Mouse (Mus musculus): Measurements from ENCODE around the gene Hnmt.
"Not testable (repeated sequence)": the region's sequence is repeated elsewhere in the genome, so short reads cannot be mapped to it uniquely, and the experiment has no call there.

The Hnmt gene

DNA sequence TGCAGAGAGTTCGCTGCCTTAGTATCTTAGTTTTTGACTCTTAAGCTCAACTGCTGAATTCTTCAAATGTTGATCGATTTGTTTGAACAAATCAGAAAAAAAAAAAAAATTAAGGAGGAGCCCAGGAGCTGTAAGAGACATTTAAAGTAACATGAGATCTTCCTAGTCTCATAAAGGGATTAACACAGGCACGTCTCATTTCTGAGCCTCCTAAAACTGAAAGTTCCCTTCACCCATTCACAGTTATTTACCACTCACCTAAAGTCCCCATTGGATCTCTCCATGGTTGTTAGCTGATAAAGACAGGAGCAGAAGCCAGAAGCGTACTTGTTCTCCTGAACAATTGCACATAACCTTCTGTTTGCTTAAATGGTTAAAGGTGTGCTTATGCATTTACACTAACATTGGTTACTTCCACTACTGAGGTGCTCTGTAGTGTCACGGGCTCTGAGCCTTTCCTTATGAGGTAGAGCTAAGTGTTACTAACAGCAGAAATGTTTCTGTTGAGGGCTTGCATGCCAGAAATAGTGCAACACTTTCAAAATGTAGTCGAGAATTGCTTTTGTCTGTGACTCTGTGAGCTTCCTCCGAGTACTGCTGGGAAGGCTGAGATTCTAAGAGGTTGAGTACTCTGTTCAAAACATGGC lies at the start of gene Hnmt:
Gene Hnmt (minus strand): TSS at position 51 of the 647 bp plus-strand sequence.
- no peak for DNase-seq

DNA sequence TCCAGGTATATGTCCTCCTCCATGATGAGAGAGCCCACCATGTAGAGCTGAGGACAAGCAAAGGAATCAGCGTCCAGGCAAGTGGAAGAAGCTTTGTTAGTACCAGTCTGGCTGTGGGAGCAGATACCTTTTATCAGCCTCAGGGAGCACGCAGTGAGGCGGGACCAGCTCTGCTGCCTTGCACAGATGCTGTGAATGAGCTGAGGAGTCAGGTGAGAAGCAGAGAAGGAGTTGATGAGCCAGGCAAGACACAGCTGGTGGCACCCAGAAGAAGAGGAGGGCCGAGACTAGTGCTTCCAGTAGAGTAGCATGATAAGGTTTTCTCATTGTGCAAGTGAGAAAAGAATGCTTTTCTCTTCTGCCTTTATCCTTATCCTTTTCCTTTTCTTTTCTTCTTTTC lies 47.3 kb upstream of the Hnmt start, which contains the start of gene Tbpl2:
Gene Tbpl2 (minus strand): TSS at position 101 of the 400 bp plus-strand sequence.
- DNase-seq: no peak

DNA sequence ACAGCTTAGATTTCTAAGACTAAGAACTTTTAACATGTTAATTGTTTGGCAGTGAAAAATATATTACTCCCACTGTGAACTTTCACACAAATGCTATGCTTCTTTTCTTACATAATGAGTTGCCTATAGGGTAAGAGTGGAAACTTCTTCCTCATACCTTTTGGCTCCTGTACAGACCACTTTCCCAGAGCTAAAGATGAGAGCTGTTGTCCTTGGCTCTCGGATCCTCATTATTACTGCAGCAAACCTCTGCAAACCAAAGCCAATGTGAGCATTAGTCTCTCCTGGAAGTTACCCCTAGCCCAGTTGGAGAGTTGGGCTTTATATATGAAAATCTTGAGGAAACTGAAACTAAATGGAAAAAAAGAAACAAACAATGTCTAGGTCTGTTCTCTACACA lies 41.7 kb upstream of the Hnmt start:
- DNase-seq: no peak

DNA sequence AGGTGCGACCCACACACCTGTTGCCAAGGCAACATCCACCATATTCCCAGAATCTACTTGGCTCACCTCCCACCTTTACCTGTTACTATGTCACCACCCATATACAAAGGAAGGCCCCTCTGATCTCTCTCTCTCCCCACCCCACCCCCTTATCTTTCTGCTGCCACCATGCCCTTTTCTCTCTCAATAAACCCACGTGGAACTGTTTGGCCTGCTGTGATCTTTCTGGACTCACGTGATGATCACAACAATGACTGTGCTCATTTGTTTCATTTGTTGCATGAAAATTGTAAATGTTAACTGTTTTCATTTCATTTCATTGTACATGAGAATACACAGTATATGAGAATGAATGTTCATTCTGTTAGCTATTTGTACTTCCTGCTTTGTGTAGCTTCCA lies 1.3 kb upstream of the Hnmt start:
- no peak for DNase-seq

DNA sequence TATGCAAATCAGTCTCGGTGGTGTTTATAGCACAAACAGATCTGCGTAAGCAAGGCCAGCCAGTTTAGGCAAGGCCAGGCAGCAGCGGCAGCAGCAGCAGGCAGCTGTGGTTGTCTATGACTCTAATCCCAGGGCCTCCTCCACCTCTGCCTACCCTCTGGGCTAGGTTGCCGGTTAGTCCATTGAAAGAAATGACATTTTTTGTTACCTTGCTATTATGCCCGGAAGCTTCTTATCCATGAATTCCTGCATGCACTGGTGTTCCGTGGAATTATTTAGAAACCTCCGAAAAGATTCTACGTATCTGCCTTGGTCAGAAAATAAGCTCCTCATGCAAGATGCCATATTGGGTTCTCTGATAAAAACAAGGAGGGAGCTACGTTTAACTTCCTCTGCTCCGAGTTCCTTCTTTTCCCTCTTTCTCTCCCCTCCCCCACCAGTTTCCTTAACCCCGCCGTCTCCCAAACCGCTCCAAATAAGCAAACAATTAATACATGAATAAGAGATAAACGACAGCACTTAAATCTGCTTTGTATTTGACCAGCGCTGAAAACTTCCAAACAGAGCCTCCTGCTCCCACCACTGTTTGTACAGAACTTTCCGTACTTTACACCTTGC lies 605 bp downstream of the Hnmt start:
- peak; percentile 44 for DNase-seq

- no peak for DNase-seq
Measured at GRCm38 (mm10) chr2:24047551-24048479, 1.4 kb downstream of the Hnmt start.

GRCm38 (mm10) chr2:24042901-24043300 lies 6.3 kb downstream of the Hnmt start:
- no peak for DNase-seq

DNA sequence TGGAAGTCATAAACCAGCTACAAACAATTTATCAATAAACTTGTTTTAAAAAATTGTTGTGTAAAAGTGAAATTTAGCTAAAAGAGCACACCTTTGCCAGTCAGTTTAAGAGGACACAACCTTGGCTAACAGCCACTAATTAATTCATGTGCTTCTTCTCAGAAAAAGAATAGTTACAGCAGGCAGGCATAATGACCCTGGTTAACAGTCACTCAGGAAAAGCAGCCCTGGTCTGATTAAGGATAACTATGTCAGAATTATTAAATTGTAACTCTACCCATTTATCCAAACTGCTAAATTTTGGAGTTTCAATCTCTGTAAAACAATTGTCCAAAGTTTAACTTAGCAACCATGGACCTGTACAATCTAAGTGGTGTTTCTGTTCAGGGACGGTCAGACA lies 8.7 kb downstream of the Hnmt start:
- DNase-seq: no peak

GRCm38 (mm10) chr2:24019386-24019785 lies 29.8 kb downstream of the Hnmt start:
- DNase-seq: not testable (repeated sequence)

GRCm38 (mm10) chr2:24018966-24019365 lies 30.2 kb downstream of the Hnmt start:
- DNase-seq: no peak

DNA sequence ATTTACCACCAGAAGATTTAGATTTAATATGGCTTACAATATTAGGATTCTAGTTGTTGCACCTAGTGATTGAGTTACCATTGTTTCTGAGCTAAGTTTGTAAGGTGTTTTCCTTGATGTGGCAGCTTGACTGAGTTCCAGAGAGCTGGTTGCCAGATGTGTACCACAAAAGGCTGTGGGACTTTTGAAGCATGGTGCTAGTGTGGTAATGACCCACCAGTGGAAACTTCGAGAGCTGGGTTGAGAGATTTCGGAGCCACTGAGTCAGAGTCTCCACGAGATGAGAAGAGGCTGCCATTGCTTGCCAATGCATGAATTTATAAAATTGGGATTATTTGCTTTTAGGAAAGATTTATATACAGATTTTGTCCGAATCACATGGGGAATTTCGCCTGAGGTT lies 34.2 kb downstream of the Hnmt start:
- no peak for DNase-seq

DNA sequence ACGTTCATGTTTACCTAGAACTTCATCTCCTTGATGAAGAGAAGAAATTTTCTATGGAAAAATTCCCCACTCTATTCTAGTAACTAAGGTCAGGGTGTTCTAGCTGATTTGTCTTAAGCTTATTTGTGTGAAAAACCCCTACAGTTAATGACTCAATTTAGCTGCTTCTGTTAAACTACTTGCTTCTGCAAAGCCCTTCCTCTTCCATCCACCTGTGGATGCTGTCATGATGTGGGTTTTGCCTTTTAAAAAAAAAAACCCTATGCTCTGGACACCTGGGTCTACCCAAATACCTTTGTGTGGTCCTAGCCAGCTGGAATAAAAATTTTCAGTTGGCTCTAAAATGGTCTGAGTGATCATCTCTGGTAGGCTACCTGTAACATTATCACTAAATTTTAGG lies 49.9 kb downstream of the Hnmt start:
- DNase-seq: no peak

- DNase-seq: no peak
Measured at GRCm38 (mm10) chr2:23998836-23999235, 50.4 kb downstream of the Hnmt start.

- no peak for DNase-seq
Measured at GRCm38 (mm10) chr2:23996830-23997229, 52.4 kb downstream of the Hnmt start.

GRCm38 (mm10) chr2:23990034-23990573 lies 59.1 kb downstream of the Hnmt start:
- DNase-seq: not testable (repeated sequence)

GRCm38 (mm10) chr2:23987283-23987682 lies 61.9 kb downstream of the Hnmt start:
- no peak for DNase-seq

DNA sequence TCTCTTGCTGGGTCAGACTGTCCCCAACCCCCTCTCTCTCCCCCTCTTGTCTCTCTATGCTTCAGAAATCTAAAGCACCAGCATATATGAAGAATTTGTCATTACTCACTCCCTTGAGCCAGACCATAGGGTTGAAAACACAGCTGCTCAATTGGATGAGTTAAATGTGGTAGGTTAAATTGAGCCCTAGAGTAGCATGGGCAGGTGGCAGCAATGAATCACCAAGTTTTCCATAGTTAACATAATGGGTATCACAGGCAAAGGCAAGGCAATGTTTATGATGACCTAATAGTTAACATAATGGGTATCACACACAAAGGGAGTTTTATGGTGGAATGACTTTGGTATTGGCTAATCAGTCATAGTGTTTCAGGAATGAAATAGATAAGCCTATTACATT lies 65.9 kb downstream of the Hnmt start:
- no peak for DNase-seq

DNA sequence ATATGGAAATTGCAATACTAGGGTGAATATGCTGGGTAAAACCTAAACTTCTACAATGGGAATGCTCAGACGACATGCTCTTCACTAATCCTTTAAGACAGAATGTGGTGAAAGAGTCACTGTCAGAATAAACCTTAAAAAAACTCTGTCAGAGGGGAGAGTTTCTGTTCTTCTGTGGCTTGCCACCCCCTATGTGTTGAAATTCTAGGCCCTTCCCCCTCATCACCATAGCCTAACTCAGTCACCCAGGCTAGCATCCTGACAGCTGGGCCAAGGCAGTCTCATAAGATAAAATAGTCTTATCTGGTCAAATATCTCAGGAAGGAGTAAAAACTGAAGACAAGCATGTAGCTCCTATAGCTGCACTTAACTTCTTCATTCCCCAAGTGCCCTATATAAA lies 66.3 kb downstream of the Hnmt start:
- DNase-seq: no peak

- DNase-seq: not testable (repeated sequence)
Measured at GRCm38 (mm10) chr2:23960659-23961274, 88.4 kb downstream of the Hnmt start.
